Mouse (Mus musculus) c-Kit-positive CD71-positive TER-119-positive erythroid progenitor cells, embryonic 14.5 days (primary cell): Measurements from ENCODE around the gene Swt1.
"Not testable (repeated sequence)": the region's sequence is repeated elsewhere in the genome, so short reads cannot be mapped to it uniquely, and the experiment has no call there.

ENCODE experiments used
- DNase-seq: peaks from one replicate; pipeline ENCODE4 v3.0.0-alpha.2; 2013; ENCODE audit warnings: low spot score

The Swt1 gene

GRCm38 (mm10) chr1:151428263-151429221, at the start of gene Swt1, which contains the start of gene Trmt1l:
Gene Swt1 (minus strand): TSS chr1:151428455.
Gene Trmt1l (plus strand): TSS chr1:151428542.
- DNase-seq = peak; percentile 97

GRCm38 (mm10) chr1:151472386-151472785, 44.1 kb upstream of the Swt1 start:
- DNase-seq = not testable (repeated sequence)

GRCm38 (mm10) chr1:151471429-151471828, 43.2 kb upstream of the Swt1 start:
- DNase-seq = no peak

- DNase-seq = no peak
Observed at GRCm38 (mm10) chr1:151466571-151466970, 38.3 kb upstream of the Swt1 start.

- DNase-seq = no peak
Observed at GRCm38 (mm10) chr1:151464914-151465313, 36.7 kb upstream of the Swt1 start.

GRCm38 (mm10) chr1:151461265-151461664, 33.0 kb upstream of the Swt1 start:
- no peak for DNase-seq

GRCm38 (mm10) chr1:151457087-151457486, 28.8 kb upstream of the Swt1 start:
- no peak for DNase-seq

- no peak for DNase-seq
Observed at GRCm38 (mm10) chr1:151451946-151452345, 23.7 kb upstream of the Swt1 start.

- DNase-seq = no peak
Observed at GRCm38 (mm10) chr1:151450851-151451250, 22.6 kb upstream of the Swt1 start.

- no peak for DNase-seq
Observed at GRCm38 (mm10) chr1:151449866-151450265, 21.6 kb upstream of the Swt1 start.

GRCm38 (mm10) chr1:151435431-151435830, 7.2 kb upstream of the Swt1 start:
- DNase-seq = no peak

GRCm38 (mm10) chr1:151429316-151429715, 1.1 kb upstream of the Swt1 start:
- DNase-seq = no peak

GRCm38 (mm10) chr1:151427888-151428262, 380 bp downstream of the Swt1 start:
- peak; percentile 42 for DNase-seq

GRCm38 (mm10) chr1:151426947-151427600, 1.2 kb downstream of the Swt1 start:
- peak; percentile 42 for DNase-seq

GRCm38 (mm10) chr1:151422178-151422577, 6.1 kb downstream of the Swt1 start:
- DNase-seq = no peak

GRCm38 (mm10) chr1:151409827-151410226, 18.4 kb downstream of the Swt1 start:
- no peak for DNase-seq

- peak; percentile 10 for DNase-seq
Observed at GRCm38 (mm10) chr1:151390029-151390428, 38.2 kb downstream of the Swt1 start.

- DNase-seq = no peak
Observed at GRCm38 (mm10) chr1:151377353-151377752, 50.9 kb downstream of the Swt1 start.

GRCm38 (mm10) chr1:151372823-151373222, 55.4 kb downstream of the Swt1 start:
- DNase-seq = no peak

GRCm38 (mm10) chr1:151371543-151371942, 56.7 kb downstream of the Swt1 start:
- DNase-seq = no peak

GRCm38 (mm10) chr1:151370573-151370972, 57.7 kb downstream of the Swt1 start:
- no peak for DNase-seq

GRCm38 (mm10) chr1:151368444-151368843, 59.8 kb downstream of the Swt1 start:
- no peak for DNase-seq

GRCm38 (mm10) chr1:151367721-151368324, 60.4 kb downstream of the Swt1 start:
- DNase-seq = no peak
